Mouse (Mus musculus): Measurements from ENCODE around the gene Tex21.
"Not testable (repeated sequence)": the region's sequence is repeated elsewhere in the genome, so short reads cannot be mapped to it uniquely, and the experiment has no call there.

Gene Tex21

GRCm38 (mm10) chr12:76256114-76256843 is 9.7 kb upstream of the Tex21 start:
- DNase-seq, result peak; percentile 26

- no peak for DNase-seq
Observed at GRCm38 (mm10) chr12:76255499-76255875, 8.9 kb upstream of the Tex21 start.

- DNase-seq, result peak; percentile 90
Observed at GRCm38 (mm10) chr12:76254725-76255498, 8.4 kb upstream of the Tex21 start, which contains the start of gene Mthfd1. TSS of gene Mthfd1 (plus strand) at chr12:76255298.

- DNase-seq, result no peak
Observed at GRCm38 (mm10) chr12:76253991-76254390, 7.4 kb upstream of the Tex21 start.

- no peak for DNase-seq
Observed at GRCm38 (mm10) chr12:76253591-76253990, 7.0 kb upstream of the Tex21 start.

GRCm38 (mm10) chr12:76253090-76253489 is 6.5 kb upstream of the Tex21 start:
- no peak for DNase-seq

- no peak for DNase-seq
Observed at GRCm38 (mm10) chr12:76244981-76245380, 1.6 kb downstream of the Tex21 start.

- no peak for DNase-seq
Observed at GRCm38 (mm10) chr12:76241833-76242232, 4.7 kb downstream of the Tex21 start.

- no peak for DNase-seq
Observed at GRCm38 (mm10) chr12:76241084-76241483, 5.5 kb downstream of the Tex21 start.

- no peak for DNase-seq
Observed at GRCm38 (mm10) chr12:76240670-76241069, 5.9 kb downstream of the Tex21 start.

- no peak for DNase-seq
Observed at GRCm38 (mm10) chr12:76239839-76240571, 6.5 kb downstream of the Tex21 start.

- no peak for DNase-seq
Observed at GRCm38 (mm10) chr12:76239145-76239838, 7.3 kb downstream of the Tex21 start.

GRCm38 (mm10) chr12:76235253-76235652 is 11.3 kb downstream of the Tex21 start:
- no peak for DNase-seq

- no peak for DNase-seq
Observed at GRCm38 (mm10) chr12:76230644-76231043, 15.9 kb downstream of the Tex21 start.

- not testable (repeated sequence) for DNase-seq
Observed at GRCm38 (mm10) chr12:76222104-76222503, 24.4 kb downstream of the Tex21 start.

GRCm38 (mm10) chr12:76216716-76217115 is 29.8 kb downstream of the Tex21 start:
- DNase-seq, result no peak

GRCm38 (mm10) chr12:76215121-76215520 is 31.4 kb downstream of the Tex21 start:
- no peak for DNase-seq

GRCm38 (mm10) chr12:76209429-76209974 is 37.0 kb downstream of the Tex21 start:
- DNase-seq, result no peak

- DNase-seq, result no peak
Observed at GRCm38 (mm10) chr12:76200326-76200725, 46.2 kb downstream of the Tex21 start.

- no peak for DNase-seq
Observed at GRCm38 (mm10) chr12:76197071-76197470, 49.5 kb downstream of the Tex21 start.

GRCm38 (mm10) chr12:76196709-76197054 is 49.9 kb downstream of the Tex21 start:
- peak; percentile 70 for DNase-seq

- DNase-seq, result peak; percentile 90
Observed at GRCm38 (mm10) chr12:76195912-76196708, 50.4 kb downstream of the Tex21 start.

Measured in lung, postnatal 14 days (tissue).